Mouse (Mus musculus) brain, embryonic 14.5 days (tissue): ENCODE data around the gene Mea1. TPM values are rescaled to one million over a fixed set of nuclear protein-coding genes. Genes with fewer than 3 reads are reported as not detected.

Experiments
- DNase-seq: peaks from one replicate; pipeline ENCODE4 v3.0.0-alpha.2; 2011; ENCODE audit warnings: low read depth
- CTCF ChIP-seq: fragments of 200-500 bp; IDR thresholded peaks from 2 replicates; pipeline ENCODE4 v1.5.1; 2012; ENCODE audit warnings: inconsistent platforms, mild to moderate bottlenecking, moderate library complexity, borderline replicate concordance; ENCODE audit not compliant: insufficient read depth, insufficient read length; ENCODE audit errors: extremely low read depth
- POLR2A ChIP-seq: fragments of 200-500 bp; IDR thresholded peaks from 2 replicates; pipeline ENCODE4 v1.6.1; 2012; ENCODE audit warnings: mild to moderate bottlenecking, inconsistent platforms, borderline replicate concordance; ENCODE audit not compliant: poor library complexity, insufficient read depth, insufficient read length, severe bottlenecking; ENCODE audit errors: extremely low read depth
- polyA plus RNA-seq: library from polyadenylated mRNA; depleted of rRNA; stranded (reverse); fragments of >200 nt; gene quantifications from 2 replicates; pipeline ENCODE4 v1.2.3, GENCODE M21; 2012; rRNA removed

Gene Mea1
- polyA plus RNA-seq, 1 experiment: 144 TPM

GRCm38 (mm10) chr17:46725273-46725672, 46.7 kb downstream of the Mea1 start:
- TF ChIP-seq CTCF: peak; percentile 57; the same call in 1 of the 2 replicates
- no peak for TF ChIP-seq POLR2A
- DNase-seq: peak; percentile 46

- no peak for DNase-seq
- TF ChIP-seq CTCF: no peak
- no peak for TF ChIP-seq POLR2A
Observed at GRCm38 (mm10) chr17:46725731-46726645, 47.4 kb downstream of the Mea1 start.

GRCm38 (mm10) chr17:46727271-46727670, 48.7 kb downstream of the Mea1 start:
- no peak for DNase-seq
- TF ChIP-seq POLR2A (no peak), CTCF (no peak)

GRCm38 (mm10) chr17:46728021-46728420, 49.4 kb downstream of the Mea1 start:
- TF ChIP-seq CTCF (peak; percentile 43), POLR2A (no peak)
- no peak for DNase-seq

GRCm38 (mm10) chr17:46728496-46728895, 49.9 kb downstream of the Mea1 start:
- TF ChIP-seq CTCF: no peak
- no peak for DNase-seq

GRCm38 (mm10) chr17:46728904-46729318, 50.3 kb downstream of the Mea1 start, which contains the start of gene Gnmt:
TSS of gene Gnmt (minus strand) at chr17:46729168.
- DNase-seq: no peak
- TF ChIP-seq POLR2A (no peak), CTCF (no peak)

Other genes starting within 250 kb of the Mea1 start
- gene Crip3, start 249.9 kb upstream of the Mea1 start, polyA plus RNA-seq: 8.2 and 11.3 TPM in 2 replicates
- gene Slc22a7, start 240.3 kb upstream of the Mea1 start, polyA plus RNA-seq: 0.07 and 0.09 TPM in 2 replicates
- 22.1 and 35.4 TPM in 2 replicates for gene Ttbk1, start 191.1 kb upstream of the Mea1 start, polyA plus RNA-seq
- 17.6 and 25.7 TPM in 2 replicates for gene Dnph1, start 182.1 kb upstream of the Mea1 start, polyA plus RNA-seq
- 37.5 and 50.4 TPM in 2 replicates for gene Cul9, start 132.4 kb upstream of the Mea1 start, polyA plus RNA-seq
- 83.2 and 87.6 TPM in 2 replicates for gene Srf, start 122.6 kb upstream of the Mea1 start, polyA plus RNA-seq
- gene Ptk7, start 49.3 kb upstream of the Mea1 start, polyA plus RNA-seq: 22.9 and 38.7 TPM in 2 replicates
- gene Klc4, start 32.8 kb upstream of the Mea1 start, polyA plus RNA-seq: 30.0 and 34.5 TPM in 2 replicates
- 47.2 and 53.1 TPM in 2 replicates for gene Mrpl2, start 32.6 kb upstream of the Mea1 start, polyA plus RNA-seq
- 69.4 and 88.5 TPM in 2 replicates for gene Cul7, start 28.5 kb upstream of the Mea1 start, polyA plus RNA-seq
- gene Rrp36, start 4.4 kb upstream of the Mea1 start, polyA plus RNA-seq: 36.7 and 37.2 TPM in 2 replicates
- gene Klhdc3, start 2.1 kb downstream of the Mea1 start, polyA plus RNA-seq: 169 and 175 TPM in 2 replicates
- 112 and 114 TPM in 2 replicates for gene Ppp2r5d, start 26.3 kb downstream of the Mea1 start, polyA plus RNA-seq
- 46.7 and 58.5 TPM in 2 replicates for gene Pex6, start 32.7 kb downstream of the Mea1 start, polyA plus RNA-seq
- 1.5 and 2.4 TPM in 2 replicates for gene Gnmt, start 50.4 kb downstream of the Mea1 start, polyA plus RNA-seq
- gene Cnpy3, start 73.4 kb downstream of the Mea1 start, polyA plus RNA-seq: 55.2 and 55.9 TPM in 2 replicates
- 0.08 and 0.11 TPM in 2 replicates for gene Ptcra, start 84.9 kb downstream of the Mea1 start, polyA plus RNA-seq
- gene 2310039H08Rik, start 93.8 kb downstream of the Mea1 start, polyA plus RNA-seq: 56.6 and 101 TPM in 2 replicates
- gene Rpl7l1, start 103.9 kb downstream of the Mea1 start, polyA plus RNA-seq: 63.2 and 68.7 TPM in 2 replicates
- 13.5 and 24.9 TPM in 2 replicates for gene Bicral, start 179.7 kb downstream of the Mea1 start, polyA plus RNA-seq
- gene Tbcc, start 211.9 kb downstream of the Mea1 start, polyA plus RNA-seq: 33.7 and 40.8 TPM in 2 replicates
- gene Prph2, start 231.7 kb downstream of the Mea1 start, polyA plus RNA-seq: 0.03 TPM in 1 of 2 replicates, not detected in the other